Mouse (Mus musculus) common myeloid progenitor, adult 5-6 weeks (primary cell): ENCODE data around the gene Gfod2. TPM values are rescaled to one million over a fixed set of nuclear protein-coding genes. Genes with fewer than 3 reads are reported as not detected.

Source experiments
- ATAC-seq: replicated peaks from 2 replicates; pipeline ENCODE4 v1.8.0; 2016; ENCODE audit warnings: low read depth, mild to moderate bottlenecking, moderate TSS enrichment, inconsistent platforms; ENCODE audit not compliant: poor library complexity, severe bottlenecking
- total RNA-seq: library from RNA; stranded (forward); fragments of 200-1000, 187-1606 nt; gene quantifications from 2 replicates; pipeline ENCODE4 v1.2.3, GENCODE M21; 2017

Gene Gfod2
- total RNA-seq, 1 experiment from 2014 or later, result 3.7 TPM

DNA sequence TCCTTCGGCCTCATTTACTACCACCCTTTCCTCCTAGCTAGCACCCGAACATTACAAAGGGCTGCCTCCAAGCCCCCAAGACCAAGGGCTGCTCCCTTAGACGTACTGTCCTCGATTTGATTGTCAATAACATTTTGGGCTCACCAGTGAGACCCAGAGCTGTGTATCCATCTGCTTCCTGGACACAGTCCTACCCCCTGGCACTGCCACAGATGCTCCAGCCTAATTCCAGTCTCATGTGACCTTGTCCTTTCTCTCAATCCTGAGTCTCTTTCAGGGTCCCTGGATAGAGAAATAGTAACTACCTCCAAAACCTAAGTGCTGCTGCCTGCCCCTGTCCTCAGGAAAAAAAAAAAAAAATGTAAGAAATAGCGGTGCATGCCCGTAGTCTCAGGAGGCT lies 53.5 kb downstream of the Gfod2 start:
- no peak for ATAC-seq

DNA sequence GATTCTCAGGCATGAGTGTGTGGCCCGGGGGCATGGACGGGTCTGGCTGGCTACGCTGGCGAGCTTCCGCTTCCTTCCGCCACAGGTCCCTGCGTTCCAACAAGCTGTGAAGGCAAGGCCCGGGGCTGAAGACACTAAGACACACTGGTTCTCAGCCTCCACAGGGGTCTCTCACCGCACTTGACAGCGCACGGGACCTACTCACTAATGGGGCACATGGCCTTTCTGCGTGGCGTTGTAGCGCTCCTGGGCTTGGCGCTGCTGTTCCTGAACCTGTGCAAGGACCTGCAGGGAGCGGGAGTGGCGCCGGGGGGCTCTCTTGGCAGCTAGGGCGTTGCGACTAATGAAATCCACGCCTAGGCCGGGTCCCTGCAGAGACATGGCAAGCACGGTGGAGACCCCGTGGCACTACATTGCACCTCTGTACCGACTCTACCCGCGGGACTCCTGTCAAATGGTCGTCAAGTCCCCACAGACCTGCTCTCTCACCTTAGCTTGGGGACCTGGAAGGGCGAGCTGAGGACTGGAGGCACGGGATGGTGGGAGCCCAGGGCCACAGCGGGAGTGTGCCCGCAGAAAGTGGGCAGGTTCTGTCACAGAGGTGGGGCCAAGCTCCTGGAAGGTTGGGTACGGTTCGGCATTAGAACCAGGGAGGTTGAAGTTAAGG lies 54.2 kb downstream of the Gfod2 start:
- ATAC-seq, result no peak

DNA sequence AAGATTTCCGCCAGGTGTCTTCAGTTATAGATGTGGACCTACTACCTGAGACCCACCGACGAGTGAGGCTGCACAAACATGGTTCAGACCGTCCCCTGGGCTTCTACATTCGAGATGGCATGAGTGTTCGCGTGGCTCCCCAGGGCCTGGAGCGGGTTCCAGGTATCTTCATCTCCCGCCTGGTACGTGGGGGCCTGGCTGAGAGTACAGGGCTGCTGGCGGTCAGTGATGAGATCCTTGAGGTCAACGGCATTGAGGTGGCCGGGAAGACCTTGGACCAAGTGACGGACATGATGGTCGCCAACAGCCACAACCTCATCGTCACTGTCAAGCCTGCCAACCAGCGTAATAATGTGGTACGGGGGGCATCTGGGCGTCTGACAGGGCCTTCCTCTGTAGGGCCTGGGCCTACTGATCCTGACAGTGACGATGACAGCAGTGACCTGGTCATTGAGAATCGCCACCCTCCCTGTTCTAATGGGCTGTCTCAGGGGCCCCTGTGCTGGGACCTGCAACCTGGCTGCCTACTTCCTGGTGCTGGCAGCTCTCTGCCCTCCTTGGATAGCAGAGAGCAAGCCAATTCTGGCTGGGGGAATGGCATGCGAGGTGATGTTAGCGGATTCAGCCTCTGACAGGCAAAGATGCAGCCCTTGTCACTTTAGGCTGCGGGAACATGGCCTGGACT lies 55.6 kb downstream of the Gfod2 start:
- ATAC-seq, result no peak

DNA sequence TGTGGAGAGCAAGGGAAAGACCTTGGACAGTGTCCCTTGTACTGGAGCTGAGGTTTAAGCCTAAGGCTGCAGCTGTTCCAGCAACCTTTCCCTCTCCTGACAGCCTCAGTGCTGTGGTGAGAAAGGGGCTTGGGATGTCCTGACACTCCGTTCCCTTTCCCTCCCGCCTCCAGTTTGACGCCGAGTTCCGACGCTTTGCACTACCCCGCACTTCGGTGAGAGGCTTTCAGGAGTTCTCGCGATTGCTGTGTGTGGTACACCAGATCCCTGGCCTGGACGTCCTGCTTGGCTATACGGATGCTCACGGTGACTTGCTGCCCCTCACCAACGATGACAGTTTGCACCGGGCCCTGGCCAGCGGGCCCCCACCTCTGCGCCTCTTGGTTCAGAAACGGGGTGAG lies 56.5 kb downstream of the Gfod2 start:
- no peak for ATAC-seq

DNA sequence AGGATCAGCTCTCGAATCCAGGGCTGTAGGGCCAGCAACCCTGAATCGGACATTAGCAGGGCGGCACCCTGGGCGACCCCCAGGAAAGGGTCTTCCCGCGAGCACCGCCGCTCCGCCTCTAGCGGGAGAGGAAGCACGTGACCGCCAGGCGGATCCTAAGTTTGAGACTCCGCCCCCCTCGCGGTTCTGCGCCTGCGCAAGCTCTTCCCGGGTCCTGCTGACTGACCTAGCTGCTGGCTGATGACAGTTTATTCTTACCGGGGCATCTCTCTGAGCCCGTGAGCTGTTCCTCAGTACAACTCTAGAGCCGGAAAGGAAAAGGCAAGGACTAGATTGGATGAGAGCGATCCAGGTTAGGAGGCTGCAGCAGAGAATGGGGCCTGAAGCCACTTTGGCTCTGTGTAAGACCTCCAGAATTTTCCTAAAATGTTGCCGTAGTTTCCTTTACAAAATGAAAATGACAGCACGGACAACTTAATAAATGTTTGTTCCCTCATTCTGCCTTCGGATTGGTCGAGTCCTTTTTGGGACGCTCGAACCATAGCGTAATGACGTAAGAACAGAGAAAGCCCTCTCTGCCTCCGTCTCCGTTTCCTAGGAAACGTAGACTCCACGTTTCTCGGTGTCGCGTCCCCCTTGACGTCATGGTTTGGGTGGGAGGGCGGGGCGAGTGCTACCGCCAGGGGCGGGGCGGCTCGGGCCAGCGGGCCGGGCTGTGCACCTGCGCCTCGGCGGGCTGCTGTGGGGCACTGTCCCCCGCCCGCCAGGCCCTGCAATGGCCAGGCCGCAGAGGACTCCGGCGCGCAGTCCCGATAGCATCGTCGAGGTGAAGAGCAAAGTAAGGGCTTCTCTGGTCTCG lies 57.3 kb downstream of the Gfod2 start, which contains the start of the genes Acd and Pard6a:
TSS of gene Acd (minus strand) at position 137 of the 859 bp plus-strand sequence.
TSS of gene Pard6a (plus strand) at position 183 of the 859 bp plus-strand sequence.
- ATAC-seq, result peak; percentile 77

DNA sequence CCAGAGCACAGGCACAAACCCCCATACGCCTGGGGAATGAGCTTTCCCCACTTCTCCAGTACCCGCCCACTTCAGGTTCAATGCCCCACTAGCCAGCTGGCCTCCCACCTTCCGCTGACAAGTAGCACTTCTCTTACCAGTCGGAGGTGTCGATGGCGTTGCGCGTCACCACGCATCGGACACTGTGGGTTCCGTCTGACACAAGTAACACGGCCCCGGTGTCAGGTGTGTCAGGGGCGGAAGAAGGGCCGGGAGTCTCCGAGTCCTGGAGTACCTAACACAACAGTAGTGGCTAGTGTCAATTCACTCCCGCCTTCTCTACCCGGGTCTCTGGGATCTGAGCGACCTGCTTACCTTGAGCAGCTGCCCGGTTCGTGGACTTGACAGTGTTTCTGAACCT lies 57.9 kb downstream of the Gfod2 start:
- ATAC-seq, result peak; percentile 55

DNA sequence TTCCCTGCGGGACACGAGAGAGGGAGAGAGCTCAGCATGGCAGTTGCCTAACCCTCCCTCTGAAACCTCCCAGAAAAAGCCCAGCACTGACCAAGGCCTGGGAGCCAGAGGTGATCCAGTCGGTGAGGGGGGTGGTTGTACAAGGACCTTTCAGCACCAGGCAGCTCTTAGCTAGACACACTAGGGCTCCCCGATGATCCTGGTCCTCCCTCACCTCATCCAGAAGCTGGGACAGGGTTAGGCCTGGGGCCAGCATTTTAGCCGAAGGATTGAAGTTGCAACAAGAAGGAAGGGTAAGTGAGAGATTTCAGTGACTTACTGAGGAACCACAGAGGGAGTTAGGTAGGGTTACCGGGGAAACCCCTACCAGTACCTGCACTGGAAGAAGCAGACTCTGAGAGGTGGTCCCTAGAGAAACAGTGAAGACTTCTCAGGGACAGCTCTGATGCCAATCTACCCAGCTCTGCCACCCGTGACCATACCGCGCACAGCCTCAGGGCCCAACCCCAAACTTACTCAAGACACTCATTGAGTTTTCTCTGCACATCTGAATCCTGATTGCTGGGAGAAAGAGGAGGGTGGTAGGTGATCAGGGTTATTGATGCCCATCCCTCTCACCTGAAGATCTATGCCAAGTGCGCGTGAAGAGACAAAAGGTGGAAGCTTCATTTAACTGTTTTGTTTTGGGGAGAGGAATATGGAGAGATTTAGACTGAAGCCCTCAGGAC lies 58.8 kb downstream of the Gfod2 start:
- no peak for ATAC-seq

DNA sequence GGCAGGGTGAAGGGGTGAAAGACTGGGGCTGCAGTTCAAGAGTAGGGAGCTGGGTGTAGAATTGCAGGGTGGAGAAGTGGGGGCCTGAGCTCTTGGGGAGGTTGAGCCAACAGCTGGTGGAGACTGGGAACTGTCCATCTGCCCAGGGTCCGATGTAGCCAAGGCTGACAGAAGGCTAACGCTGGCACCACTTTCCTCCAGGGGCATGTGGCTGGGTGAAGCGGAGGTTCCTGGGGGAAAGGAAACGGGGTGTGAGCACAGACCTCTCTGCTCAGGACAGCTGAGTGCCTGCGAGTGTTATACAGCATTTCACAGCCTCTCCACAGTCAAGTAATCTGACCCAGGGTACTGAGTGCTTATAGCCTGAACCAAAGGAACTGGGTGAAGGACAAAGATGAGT lies 59.7 kb downstream of the Gfod2 start:
- ATAC-seq, result no peak

DNA sequence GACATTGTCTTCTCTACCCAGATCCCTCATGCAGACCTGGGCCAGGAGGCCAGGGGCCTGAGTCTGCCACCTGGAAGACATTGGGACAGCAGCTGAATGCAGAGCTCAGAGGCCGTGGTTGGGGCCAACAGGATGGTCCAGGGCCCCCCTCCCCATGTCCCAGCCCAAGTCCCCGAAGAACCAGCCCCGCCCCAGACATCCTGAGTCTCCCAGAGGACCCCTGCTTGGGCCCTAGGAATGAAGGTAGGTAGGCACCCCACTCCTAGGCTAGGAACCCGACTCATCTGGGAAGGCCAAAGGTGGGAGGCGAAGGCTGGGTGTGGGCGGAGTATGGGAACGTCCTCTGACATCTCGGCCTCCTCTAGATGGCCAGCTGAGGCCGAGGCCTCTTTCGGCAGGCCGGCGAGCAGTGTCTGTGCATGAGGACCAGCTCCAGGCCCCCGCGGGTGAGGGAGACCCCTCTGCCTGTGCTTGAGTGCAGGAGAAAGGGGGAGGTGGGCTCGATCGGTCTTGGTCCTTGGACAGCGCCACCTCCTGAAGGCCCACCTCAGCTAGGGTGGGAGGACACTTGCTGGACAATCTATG lies 61.2 kb downstream of the Gfod2 start:
- no peak for ATAC-seq

DNA sequence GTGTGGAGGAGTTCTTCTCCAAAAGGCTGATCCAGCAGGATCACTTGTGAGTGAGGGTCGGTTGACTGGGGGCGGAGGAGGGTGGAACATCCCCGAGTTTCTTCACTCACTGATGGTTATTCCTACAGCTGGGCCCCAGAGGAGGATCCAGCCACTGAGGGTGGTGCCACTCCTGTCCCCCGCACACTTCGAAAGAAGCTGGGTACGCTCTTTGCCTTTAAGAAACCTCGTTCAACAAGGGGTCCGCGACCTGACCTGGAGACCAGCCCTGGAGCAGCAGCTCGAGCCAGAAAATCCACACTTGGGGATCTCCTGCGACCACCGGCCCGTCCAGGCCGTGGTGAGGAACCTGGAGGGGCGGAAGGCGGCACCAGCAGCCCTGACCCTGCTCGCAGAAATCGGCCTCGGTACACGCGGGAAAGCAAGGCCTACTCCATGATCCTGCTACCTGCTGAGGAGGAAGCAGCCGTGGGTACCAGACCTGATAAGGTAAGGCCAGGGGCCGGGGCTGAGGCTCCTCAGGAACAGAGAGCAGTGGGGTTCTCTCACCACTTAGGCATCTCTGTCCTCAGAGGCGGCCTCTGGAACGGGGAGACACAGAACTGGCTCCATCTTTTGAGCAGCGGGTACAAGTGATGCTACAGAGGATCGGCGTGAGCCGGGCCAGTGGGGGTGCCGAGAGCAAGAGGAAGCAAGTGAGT lies 63.2 kb downstream of the Gfod2 start:
- ATAC-seq, result no peak

DNA sequence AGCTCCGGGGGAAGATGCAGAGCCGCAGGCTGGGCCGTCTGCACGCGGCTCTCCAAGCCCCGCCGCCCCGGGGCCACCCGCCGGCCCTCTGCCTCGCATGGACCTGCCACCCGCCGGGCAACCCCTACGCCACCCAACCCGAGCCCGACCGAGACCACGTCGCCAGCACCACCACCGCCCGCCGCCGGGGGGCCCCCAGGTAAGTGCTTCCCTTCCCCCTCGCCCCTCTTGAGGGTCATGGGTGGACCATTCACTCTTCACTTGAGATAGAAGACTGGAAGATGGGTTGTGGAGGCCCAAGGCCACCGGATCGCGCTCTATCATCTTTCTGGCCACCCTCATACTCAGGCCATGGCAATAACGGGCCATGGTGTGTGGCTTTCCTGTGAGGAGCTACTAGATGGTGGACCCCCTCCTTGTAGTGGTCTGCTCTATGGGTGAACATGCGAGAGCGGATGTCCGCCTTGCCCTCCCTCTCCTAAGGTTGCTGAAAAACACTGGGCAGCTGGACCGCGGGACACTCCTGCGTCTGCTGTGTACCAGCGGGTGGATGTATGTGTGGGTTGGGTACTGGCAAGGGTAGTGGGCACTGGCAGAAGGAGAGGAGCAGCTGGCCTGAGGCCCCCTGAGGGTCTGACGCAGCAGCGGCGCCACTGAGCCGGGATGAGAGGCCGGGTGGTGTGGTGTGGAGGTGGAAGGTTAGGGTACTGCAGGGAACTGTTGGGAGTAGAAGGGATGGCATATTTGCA lies 64.2 kb downstream of the Gfod2 start:
- no peak for ATAC-seq

DNA sequence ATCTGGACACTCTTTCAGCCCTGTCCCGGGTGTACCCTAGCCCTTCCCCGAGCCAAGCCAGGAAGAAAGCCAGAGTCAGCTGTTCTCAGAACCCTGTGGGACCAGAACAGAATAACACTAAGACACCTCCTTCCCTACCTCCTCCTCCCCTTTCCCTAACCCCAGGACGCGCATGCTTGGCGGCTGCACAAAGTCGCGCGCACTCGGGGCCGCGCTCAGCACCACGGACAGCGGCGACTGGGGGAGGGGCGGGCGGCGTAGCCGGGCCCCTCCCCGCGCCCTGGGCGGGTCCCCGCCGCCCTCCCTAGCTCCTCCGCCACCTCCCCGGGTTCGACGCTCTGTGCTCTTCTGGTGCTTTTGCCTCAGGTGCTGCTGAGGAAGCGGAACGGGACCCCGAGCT lies 64.8 kb downstream of the Gfod2 start:
- no peak for ATAC-seq

DNA sequence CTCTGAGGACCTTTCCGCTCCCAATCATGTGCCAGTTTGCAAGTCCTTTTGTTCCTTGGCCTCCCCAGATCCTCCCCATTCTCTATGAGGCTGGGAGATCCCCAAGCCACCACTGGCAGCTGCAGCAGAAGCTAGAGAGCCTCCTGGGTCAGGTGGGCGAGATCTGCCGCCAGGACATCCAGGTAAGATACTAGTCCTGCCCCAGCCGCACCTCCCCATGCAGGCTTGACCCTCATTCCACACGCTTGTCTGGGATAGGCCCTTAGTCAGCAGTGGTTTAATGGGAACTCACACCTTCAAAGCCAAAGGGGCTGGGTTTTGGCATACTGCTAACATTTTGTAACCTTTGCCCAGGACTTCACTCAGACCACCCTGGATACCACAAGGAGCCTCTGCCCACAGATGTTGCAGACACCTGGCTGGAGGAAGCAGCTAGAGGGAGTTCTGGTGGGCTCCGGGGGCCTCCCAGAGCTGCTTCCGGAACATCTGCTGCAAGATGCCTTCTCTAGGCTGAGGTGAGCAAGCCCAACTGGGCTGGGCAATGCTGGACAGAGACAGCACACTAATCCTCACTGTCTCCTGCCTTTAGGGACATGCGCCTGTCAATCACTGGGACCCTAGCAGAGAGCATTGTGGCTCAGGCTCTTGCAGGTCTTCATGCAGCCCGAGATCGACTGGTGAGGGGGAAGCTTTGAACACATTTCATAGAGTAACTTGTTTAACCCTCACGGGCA lies 65.8 kb downstream of the Gfod2 start:
- ATAC-seq, result no peak

DNA sequence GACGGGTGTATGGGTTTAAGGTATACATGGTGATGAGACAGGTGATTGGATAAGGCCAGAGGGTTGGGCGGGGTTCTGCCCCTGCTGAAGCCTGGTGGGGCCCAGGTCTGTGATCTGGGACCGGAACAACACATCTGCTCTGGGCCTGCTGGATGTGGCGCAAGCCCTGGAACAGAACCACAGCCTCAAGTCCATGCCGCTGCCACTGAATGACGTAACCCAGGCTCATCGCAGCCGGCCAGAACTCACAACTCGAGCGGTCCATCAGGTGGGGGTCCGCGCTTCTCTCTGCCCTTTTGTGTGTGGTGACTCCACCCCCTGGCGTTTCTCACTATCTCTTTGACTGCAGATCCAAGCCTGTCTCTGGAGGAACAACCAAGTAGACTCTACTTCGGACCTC lies 67.5 kb downstream of the Gfod2 start:
- no peak for ATAC-seq

DNA sequence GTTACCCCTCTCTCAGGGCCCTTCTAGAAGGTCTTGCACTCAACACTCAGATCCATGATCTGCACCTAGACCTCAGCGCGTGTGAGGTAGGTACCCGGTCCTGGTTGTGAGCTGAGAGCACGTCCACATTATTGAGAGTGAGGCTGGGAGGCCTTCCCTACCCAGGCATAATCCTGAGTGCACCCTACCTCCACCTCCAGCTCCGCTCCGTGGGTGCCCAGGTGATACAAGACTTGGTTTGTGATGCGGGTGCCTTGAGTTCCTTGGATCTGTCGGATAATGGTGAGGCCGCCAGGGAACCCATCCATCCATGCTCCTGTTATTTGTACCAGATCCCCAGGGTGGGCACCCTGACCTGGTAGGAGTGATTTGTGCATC lies 68.5 kb downstream of the Gfod2 start:
- ATAC-seq, result no peak

DNA sequence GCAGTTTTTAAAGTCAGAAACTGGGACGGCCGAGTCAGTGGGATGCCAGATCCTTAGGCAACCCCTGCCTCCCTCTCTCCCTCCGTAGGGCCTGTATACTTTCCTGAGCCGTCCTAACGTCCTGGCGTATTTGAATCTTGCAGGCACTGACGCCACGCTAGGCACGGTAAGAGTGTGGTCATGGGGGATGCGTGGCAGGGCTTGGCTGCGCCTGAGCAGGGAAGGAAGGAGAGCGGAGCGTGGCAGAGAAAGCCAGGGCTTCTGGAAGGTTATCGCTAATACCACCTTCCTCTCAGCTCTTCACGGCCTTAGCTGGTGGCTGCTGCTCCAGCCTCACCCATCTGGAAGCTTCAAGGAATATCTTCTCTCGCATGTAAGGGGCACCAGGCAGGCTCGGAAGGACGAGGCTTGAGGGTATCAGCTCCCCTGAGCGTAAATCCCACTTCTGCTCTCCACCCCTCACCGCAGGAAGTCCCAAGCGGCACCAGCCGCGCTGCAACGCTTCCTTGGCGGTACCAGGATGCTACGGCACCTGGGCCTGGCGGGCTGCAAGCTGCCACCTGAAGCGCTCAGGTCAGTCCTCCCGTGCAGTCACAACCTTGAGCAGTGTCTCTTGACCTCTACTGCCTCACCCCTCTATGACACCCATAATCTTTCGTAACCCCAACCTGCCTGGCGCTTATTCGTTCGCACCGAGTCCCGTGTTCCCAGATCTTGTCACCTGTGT lies 69.0 kb downstream of the Gfod2 start:
- no peak for ATAC-seq

DNA sequence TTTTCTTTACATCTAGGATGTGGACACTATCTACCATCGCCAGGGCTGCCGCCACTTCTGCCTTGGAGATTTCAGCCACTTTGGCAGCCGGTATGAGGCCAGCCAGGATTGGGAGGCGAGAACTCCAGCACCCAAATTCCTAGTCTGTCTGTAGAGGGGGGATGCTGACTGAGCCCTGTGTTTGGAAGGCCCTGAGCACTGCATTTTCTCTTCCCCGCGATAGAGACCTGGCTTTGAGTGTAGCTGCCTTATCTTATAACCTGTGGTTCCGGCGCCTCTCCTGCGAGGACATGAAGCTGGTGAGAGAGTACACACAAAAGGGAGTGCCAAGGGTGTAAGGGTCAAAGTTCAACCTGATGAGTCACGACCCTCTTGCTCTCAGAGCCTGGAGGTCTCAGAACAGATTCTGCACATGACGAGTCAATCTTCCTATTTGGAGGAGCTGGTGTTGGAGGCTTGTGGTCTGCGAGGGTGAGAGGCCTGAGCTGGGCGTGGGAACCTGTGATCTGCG lies 70.2 kb downstream of the Gfod2 start:
- no peak for ATAC-seq
